Mouse (Mus musculus): Measurements from ENCODE around the gene Gm20662.

DNA sequence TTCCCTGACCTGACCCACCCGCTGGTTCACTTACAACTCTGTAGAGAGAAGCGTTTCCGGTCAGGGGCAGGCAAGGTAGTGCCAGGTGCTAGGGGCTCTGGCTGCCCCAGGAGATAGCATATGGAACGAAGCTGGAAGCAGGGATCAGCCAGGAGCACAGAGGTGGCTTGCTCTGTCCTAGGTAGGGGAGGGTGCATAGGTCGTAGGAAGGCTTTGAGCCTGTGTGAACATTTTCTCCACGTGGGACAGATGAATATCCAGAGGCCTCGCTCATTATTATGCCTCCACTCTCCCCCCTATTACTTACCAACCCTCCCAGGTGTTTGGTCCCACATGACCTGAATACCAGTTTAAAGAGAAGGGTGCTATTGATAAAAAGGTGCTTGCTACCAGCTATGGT lies 56.3 kb downstream of the Gm20662 start:
- TF ChIP-seq CTCF (IDR thresholded peaks at IDR 0.05; ENCODE audit: low read depth, low read length) (no peak), TAL1 (conservative IDR thresholded peaks at IDR 0.05; ENCODE audit: low read depth, low read length) (no peak), GATA1 (IDR thresholded peaks at IDR 0.05; ENCODE audit: borderline replicate concordance, low read length) (no peak), GATA2 (IDR thresholded peaks at IDR 0.05; ENCODE audit: borderline replicate concordance, low read depth, low read length) (no peak), POLR2AphosphoS5 (IDR thresholded peaks at IDR 0.05; ENCODE audit: insufficient replicate concordance, low read depth, low read length) (peak; percentile 20; the same call in 1 of the 2 replicates)

Measured in G1E (cell line).